Mouse (Mus musculus) gastrocnemius, postnatal 36 days (tissue): Measurements from ENCODE around the gene Nadk. TPM values are rescaled to one million over a fixed set of nuclear protein-coding genes. Genes with fewer than 3 reads are reported as not detected.

ENCODE experiments used
- DNase-seq, 2 experiments: peaks; one replicate each; pipeline ENCODE4 v3.0.0; 2022
- intact Hi-C: fragments of 180-260 bp; cut with DNase I; formaldehyde crosslinking; loops from one replicate; pipeline ENCODE4 v1.15.1; 2025
- long read RNA-seq, 2 experiments: library from polyadenylated mRNA; stranded (forward); transcript quantifications; one replicate each; pipeline ENCODE4 v2.0.0; 2021
- total RNA-seq, 2 experiments: library from RNA; stranded (reverse); gene quantifications; 2 replicates each; pipeline ENCODE4 v1.2.3; 2021

Nadk gene
- total RNA-seq, result 10 to 100 TPM; 16.6 to 16.9 TPM
- long read RNA-seq, experiment 1, transcript Nadk-203 (12 exons, 3,152 nt), result major isoform, 7 of 13 reads
- long read RNA-seq, experiment 1, partial matches to known transcripts, result 0 of 13 reads
- long read RNA-seq, experiment 1, other reads (novel, unspliced or antisense), result 6 of 13 reads
- long read RNA-seq, experiment 2, transcript Nadk-203 (12 exons, 3,152 nt), result major isoform, 9 of 15 reads
- long read RNA-seq, experiment 2, partial matches to known transcripts, result 1 of 15 reads
- long read RNA-seq, experiment 2, other reads (novel, unspliced or antisense), result 5 of 15 reads

GRCm38 (mm10) chr4:155561661-155562442 is at the start of gene Nadk:
Gene Nadk, plus strand, starts transcription at chr4:155562378.
- intact Hi-C loops, result loop anchor here (2.0 kb wide), 1 partner anchor 71 kb away; the partner anchor contains the start of gene Gnb1
- DNase-seq, result peak in 1 of 2 experiments; percentile 31

- intact Hi-C loops, result no loop called here
- DNase-seq, result no peak
Measured at GRCm38 (mm10) chr4:155514810-155515209, 47.4 kb upstream of the Nadk start.

- no peak for DNase-seq
- intact Hi-C loops, result no loop called here
Measured at GRCm38 (mm10) chr4:155517948-155518517, 44.1 kb upstream of the Nadk start.

- intact Hi-C loops, result loop anchor here (5.0 kb wide), 1 partner anchor 35 kb away; no protein-coding TSS in a partner anchor
- DNase-seq, result no peak
Measured at GRCm38 (mm10) chr4:155522327-155522726, 39.9 kb upstream of the Nadk start.

- intact Hi-C loops, result no loop called here
- no peak for DNase-seq
Measured at GRCm38 (mm10) chr4:155525751-155526150, 36.4 kb upstream of the Nadk start.

- no peak for DNase-seq
Measured at GRCm38 (mm10) chr4:155529294-155529693, 32.9 kb upstream of the Nadk start.

GRCm38 (mm10) chr4:155549993-155550392 is 12.2 kb upstream of the Nadk start:
- DNase-seq, result no peak
- intact Hi-C loops, result loop anchor here (5.0 kb wide), 1 partner anchor 48 kb away; no protein-coding TSS in a partner anchor

More at GRCm38 (mm10) chr4:155529294-155529693, 32.9 kb upstream of the Nadk start:
- intact Hi-C loops, result no loop called here

GRCm38 (mm10) chr4:155550446-155550845 is 11.7 kb upstream of the Nadk start:
- intact Hi-C loops, result no loop called here
- DNase-seq, result no peak

- no peak for DNase-seq
- intact Hi-C loops, result no loop called here
Measured at GRCm38 (mm10) chr4:155551073-155551472, 11.1 kb upstream of the Nadk start.

- intact Hi-C loops, result no loop called here
- no peak for DNase-seq
Measured at GRCm38 (mm10) chr4:155552917-155553532, 9.2 kb upstream of the Nadk start.

- no peak for DNase-seq
- intact Hi-C loops, result loop anchor here (5.0 kb wide), 1 partner anchor 33 kb away; no protein-coding TSS in a partner anchor
Measured at GRCm38 (mm10) chr4:155554880-155555279, 7.3 kb upstream of the Nadk start.

- DNase-seq, result no peak
- intact Hi-C loops, result loop anchor here (5.0 kb wide), 1 partner anchor 33 kb away; no protein-coding TSS in a partner anchor
Measured at GRCm38 (mm10) chr4:155555464-155555863, 6.7 kb upstream of the Nadk start.

- intact Hi-C loops, result loop anchor here (5.0 kb wide), 1 partner anchor 37 kb away; no protein-coding TSS in a partner anchor
- no peak for DNase-seq
Measured at GRCm38 (mm10) chr4:155559454-155559853, 2.7 kb upstream of the Nadk start.

- intact Hi-C loops, result no loop called here
- DNase-seq, result no peak
Measured at GRCm38 (mm10) chr4:155560932-155561331, 1.2 kb upstream of the Nadk start.

GRCm38 (mm10) chr4:155562725-155563399 is 684 bp downstream of the Nadk start:
- intact Hi-C loops, result loop anchor here (2.0 kb wide), 1 partner anchor 72 kb away; the partner anchor contains the start of gene Gnb1

GRCm38 (mm10) chr4:155563400-155564231 is 1.4 kb downstream of the Nadk start:
- intact Hi-C loops, result loop anchor here (2.0 kb wide), 1 partner anchor 73 kb away; the partner anchor contains the start of gene Gnb1

More at GRCm38 (mm10) chr4:155562725-155563399, 684 bp downstream of the Nadk start:
- DNase-seq, result peak; percentile 47 to 60

GRCm38 (mm10) chr4:155564315-155565069 is 2.3 kb downstream of the Nadk start:
- intact Hi-C loops, result no loop called here
- peak in 1 of 2 experiments; percentile 48 for DNase-seq

More at GRCm38 (mm10) chr4:155563400-155564231, 1.4 kb downstream of the Nadk start:
- DNase-seq, result peak; percentile 94 to 97

GRCm38 (mm10) chr4:155566555-155566954 is 4.4 kb downstream of the Nadk start:
- intact Hi-C loops, result no loop called here
- DNase-seq, result no peak
